Mouse (Mus musculus) macrophage (primary cell): ENCODE measurements around the gene Magi2. TPM values are rescaled to one million over a fixed set of nuclear protein-coding genes. Genes with fewer than 3 reads are reported as not detected.

Experiments
- H3K27ac ChIP-seq: fragments of 350-480 bp; formaldehyde crosslinking; 2 replicates; pipeline ENCODE4 v1.9.0; 2021
- H3K36me3 ChIP-seq: fragments of 350-480 bp; formaldehyde crosslinking; 2 replicates; pipeline ENCODE4 v1.9.0; 2021; ENCODE audit errors: inconsistent target
- H3K4me3 ChIP-seq: fragments of 350-480 bp; formaldehyde crosslinking; 2 replicates; pipeline ENCODE4 v1.9.0; 2021; ENCODE audit errors: inconsistent target
- H3K79me2 ChIP-seq: fragments of 350-480 bp; formaldehyde crosslinking; 2 replicates; pipeline ENCODE4 v1.9.0; 2021; ENCODE audit errors: inconsistent target
- WGBS: methylation state at CpG from one replicate; pipeline ENCODE4 v1.1.7; 2026; ENCODE audit warnings: inconsistent platforms; ENCODE audit not compliant: missing documents; 5-methylcytosine and 5-hydroxymethylcytosine counted together
- polyA plus RNA-seq: library from polyadenylated mRNA; stranded (reverse); fragments of 250-400 nt; gene quantifications from 3 replicates; pipeline ENCODE4 v1.2.4, GENCODE M21; 2018; ENCODE audit warnings: inconsistent platforms

Magi2 gene
- polyA plus RNA-seq, 1 experiment from 2014 or later = 0.43 TPM

GRCm38 (mm10) chr5:20074867-20075266 is 848.0 kb downstream of the Magi2 start:
- 93% methylated on average over 4 of the region's 4 CpGs for WGBS
- no peak overlapping the region for H3K4me3 ChIP-seq
- H3K27ac ChIP-seq = no peak overlapping the region
- no peaks in the 10 kb centered on the region for H3K79me2 ChIP-seq
- H3K36me3 ChIP-seq = no peaks in the 10 kb centered on the region

- Histone ChIP-seq H3K79me2 (no peaks in the 10 kb centered on the region), H3K27ac (no peak overlapping the region), H3K4me3 (no peak overlapping the region), H3K36me3 (no peaks in the 10 kb centered on the region)
- WGBS = 96% methylated on average over 7 of the region's 7 CpGs
Measured at GRCm38 (mm10) chr5:20078931-20079330, 852.1 kb downstream of the Magi2 start.

GRCm38 (mm10) chr5:20080605-20081309 is 853.9 kb downstream of the Magi2 start:
- H3K79me2 ChIP-seq = no peaks in the 10 kb centered on the region
- no peak overlapping the region for H3K27ac ChIP-seq
- no peak overlapping the region for H3K4me3 ChIP-seq
- no peaks in the 10 kb centered on the region for H3K36me3 ChIP-seq
- 30% methylated on average over 9 of the region's 9 CpGs for WGBS

GRCm38 (mm10) chr5:20082368-20082767 is 855.5 kb downstream of the Magi2 start:
- no peaks in the 10 kb centered on the region for H3K79me2 ChIP-seq
- no peaks in the 10 kb centered on the region for H3K36me3 ChIP-seq
- WGBS = 100% methylated on average over 1 of the region's 1 CpGs
- H3K27ac ChIP-seq = no peak overlapping the region
- H3K4me3 ChIP-seq = no peak overlapping the region

- no peak overlapping the region for H3K27ac ChIP-seq
- 90% methylated on average over 6 of the region's 6 CpGs for WGBS
Measured at GRCm38 (mm10) chr5:20087083-20087482, 860.2 kb downstream of the Magi2 start.

GRCm38 (mm10) chr5:20103869-20104268 is 877.0 kb downstream of the Magi2 start:
- no peak overlapping the region for H3K4me3 ChIP-seq
- H3K36me3 ChIP-seq = no peaks in the 10 kb centered on the region
- H3K27ac ChIP-seq = no peak overlapping the region
- H3K79me2 ChIP-seq = no peaks in the 10 kb centered on the region

More at GRCm38 (mm10) chr5:20087083-20087482, 860.2 kb downstream of the Magi2 start:
- H3K79me2 ChIP-seq = no peaks in the 10 kb centered on the region
- H3K36me3 ChIP-seq = no peaks in the 10 kb centered on the region
- H3K4me3 ChIP-seq = no peak overlapping the region

GRCm38 (mm10) chr5:20104496-20104895 is 877.7 kb downstream of the Magi2 start:
- Histone ChIP-seq H3K36me3 (no peaks in the 10 kb centered on the region), H3K27ac (no peak overlapping the region)
- WGBS = 79% methylated on average over 3 of the region's 3 CpGs

GRCm38 (mm10) chr5:20109496-20109895 is 882.7 kb downstream of the Magi2 start:
- WGBS = 98% methylated on average over 3 of the region's 3 CpGs
- no peak overlapping the region for H3K27ac ChIP-seq
- H3K36me3 ChIP-seq = no peaks in the 10 kb centered on the region
- no peak overlapping the region for H3K4me3 ChIP-seq
- H3K79me2 ChIP-seq = no peaks in the 10 kb centered on the region

More at GRCm38 (mm10) chr5:20104496-20104895, 877.7 kb downstream of the Magi2 start:
- Histone ChIP-seq H3K4me3 (no peak overlapping the region), H3K79me2 (no peaks in the 10 kb centered on the region)

- H3K36me3 ChIP-seq = no peaks in the 10 kb centered on the region
- H3K27ac ChIP-seq = no peak overlapping the region
- no peaks in the 10 kb centered on the region for H3K79me2 ChIP-seq
- 86% methylated on average over 3 of the region's 3 CpGs for WGBS
- no peak overlapping the region for H3K4me3 ChIP-seq
Measured at GRCm38 (mm10) chr5:20117156-20117555, 890.3 kb downstream of the Magi2 start.

GRCm38 (mm10) chr5:20140235-20140634 is 913.4 kb downstream of the Magi2 start:
- Histone ChIP-seq H3K79me2 (no peaks in the 10 kb centered on the region), H3K27ac (no peak overlapping the region), H3K36me3 (no peaks in the 10 kb centered on the region), H3K4me3 (no peak overlapping the region)
- WGBS = 82% methylated on average over 2 of the region's 2 CpGs

GRCm38 (mm10) chr5:20140662-20141444 is 914.0 kb downstream of the Magi2 start:
- H3K79me2 ChIP-seq = no peaks in the 10 kb centered on the region
- H3K4me3 ChIP-seq = no peak overlapping the region
- 88% methylated on average over 10 of the region's 10 CpGs for WGBS
- H3K27ac ChIP-seq = no peak overlapping the region
- no peaks in the 10 kb centered on the region for H3K36me3 ChIP-seq

- no peak overlapping the region for H3K27ac ChIP-seq
- H3K4me3 ChIP-seq = no peak overlapping the region
- H3K36me3 ChIP-seq = no peaks in the 10 kb centered on the region
- H3K79me2 ChIP-seq = no peaks in the 10 kb centered on the region
- 59% methylated on average over 3 of the region's 3 CpGs for WGBS
Measured at GRCm38 (mm10) chr5:20153359-20154125, 926.7 kb downstream of the Magi2 start.

GRCm38 (mm10) chr5:20196765-20197164 is 969.9 kb downstream of the Magi2 start:
- no peak overlapping the region for H3K4me3 ChIP-seq
- H3K36me3 ChIP-seq = no peaks in the 10 kb centered on the region
- H3K79me2 ChIP-seq = no peaks in the 10 kb centered on the region
- no peak overlapping the region for H3K27ac ChIP-seq
- WGBS = 70% methylated on average over 5 of the region's 5 CpGs

- Histone ChIP-seq H3K79me2 (no peaks in the 10 kb centered on the region), H3K4me3 (no peak overlapping the region), H3K36me3 (no peaks in the 10 kb centered on the region), H3K27ac (no peak overlapping the region)
- 87% methylated on average over 9 of the region's 9 CpGs for WGBS
Measured at GRCm38 (mm10) chr5:20197395-20197794, 970.6 kb downstream of the Magi2 start.

- no peaks in the 10 kb centered on the region for H3K36me3 ChIP-seq
- no peak overlapping the region for H3K4me3 ChIP-seq
- H3K27ac ChIP-seq = no peak overlapping the region
- no peaks in the 10 kb centered on the region for H3K79me2 ChIP-seq
- WGBS = 88% methylated on average over 1 of the region's 1 CpGs
Measured at GRCm38 (mm10) chr5:20201348-20201747, 974.5 kb downstream of the Magi2 start.
